Mouse (Mus musculus) lung, postnatal 0 days (tissue): ENCODE data around the gene Mfap1b.

Experiments used
- CTCF ChIP-seq: IDR thresholded peaks from 2 replicates; pipeline ENCODE4 v1.5.1; 2016; ENCODE audit warnings: antibody characterized with exemption, mild to moderate bottlenecking
- EP300 ChIP-seq: IDR thresholded peaks from 2 replicates; pipeline ENCODE4 v1.6.1; 2016; ENCODE audit warnings: antibody characterized with exemption, mild to moderate bottlenecking, control low read depth

DNA sequence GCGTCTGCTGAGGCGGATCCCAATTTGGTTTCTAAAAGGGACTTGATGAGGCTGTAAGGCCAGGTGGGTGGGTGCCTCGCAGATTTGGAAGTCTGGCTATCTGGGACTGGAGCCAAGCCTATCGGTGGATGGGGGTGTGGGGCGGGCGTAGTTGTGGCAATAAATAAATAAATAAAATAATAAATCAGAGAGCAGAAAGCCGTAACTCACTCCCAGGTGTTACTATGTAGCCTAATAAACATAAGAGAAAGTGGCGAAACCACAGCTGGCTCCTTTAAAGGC lies 30.9 kb downstream of the Mfap1b start:
- TF ChIP-seq CTCF: no peak
- TF ChIP-seq EP300: no peak
